Mouse (Mus musculus) adrenal gland, postnatal 14 days (tissue): ENCODE data around the gene Hpd. TPM values are rescaled to one million over a fixed set of nuclear protein-coding genes. Genes with fewer than 3 reads are reported as not detected.

ENCODE experiments used
- DNase-seq: peaks from one replicate; pipeline ENCODE4 v3.0.0; 2021; ENCODE audit warnings: mixed read lengths
- total RNA-seq: library from RNA; stranded (reverse); gene quantifications from 2 replicates; pipeline ENCODE4 v1.2.3, GENCODE M21; 2021

Gene Hpd
- total RNA-seq, 1 experiment from 2014 or later: 203 TPM

DNA sequence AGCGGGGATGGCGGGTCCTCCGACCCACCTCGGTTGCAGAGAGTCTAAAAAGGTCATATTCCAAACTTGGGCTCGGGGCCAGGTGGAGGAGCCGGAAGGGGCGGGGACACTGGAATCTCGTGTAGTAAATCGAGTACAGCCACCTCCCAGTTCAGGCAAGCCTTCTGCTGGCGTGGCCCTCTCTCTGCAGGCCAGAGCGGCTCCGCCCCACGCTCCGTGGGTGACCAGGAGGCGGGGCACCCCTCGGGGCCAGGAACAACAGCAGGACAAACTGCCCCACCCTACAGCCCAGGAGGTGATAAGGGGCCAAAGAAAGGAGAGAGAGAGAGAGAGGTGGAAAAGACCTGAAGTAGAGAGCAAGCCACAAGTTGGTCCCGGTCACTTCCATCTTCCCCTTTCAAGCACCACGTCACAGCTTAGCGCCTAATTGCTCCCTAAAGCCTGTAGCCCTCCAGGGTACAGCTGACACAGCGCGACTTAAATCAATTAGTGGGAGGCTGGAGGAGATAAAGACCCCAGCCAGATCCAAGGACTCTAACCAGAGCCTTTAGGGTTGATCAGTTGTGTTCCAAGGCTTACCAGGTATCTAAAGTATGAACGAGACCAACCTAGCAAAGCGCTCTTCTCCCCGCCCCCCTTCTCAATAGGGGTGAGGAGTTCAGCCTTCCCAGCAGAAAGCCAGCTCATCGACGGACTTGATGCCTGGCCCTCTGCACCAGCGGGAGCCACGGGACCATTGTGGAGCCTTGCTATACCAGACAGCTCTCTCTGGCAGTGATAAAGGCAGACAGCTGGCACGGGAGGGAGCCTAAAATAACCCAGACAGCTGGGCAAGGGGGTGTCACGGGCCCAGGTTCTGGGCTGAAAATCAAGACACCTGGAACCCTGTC, 46.8 kb downstream of the Hpd start:
- peak; percentile 96 for DNase-seq

DNA sequence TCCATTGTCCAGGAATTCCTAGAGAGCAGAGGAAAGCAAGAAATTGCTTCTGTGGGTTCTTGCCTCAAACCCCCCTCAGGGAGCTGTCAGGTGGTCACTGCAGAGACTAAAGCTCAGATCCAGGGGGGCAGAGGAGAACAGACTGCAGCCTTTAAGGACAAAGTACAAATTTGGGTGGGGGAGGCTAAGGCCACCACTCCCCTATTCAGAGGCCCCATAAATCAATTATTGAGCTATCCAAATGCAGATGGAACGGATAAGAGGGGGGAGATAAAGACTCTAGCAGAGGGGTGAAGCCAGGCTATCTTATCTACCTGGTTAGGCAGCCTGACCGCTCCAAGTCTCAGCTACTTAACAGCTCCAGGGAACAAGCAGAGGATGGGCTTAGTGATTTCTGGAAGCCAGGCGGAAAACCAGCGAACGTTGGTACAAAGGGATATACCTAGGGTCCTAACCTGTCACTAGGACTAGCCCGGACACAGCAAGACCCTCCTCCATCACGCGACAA, 47.6 kb downstream of the Hpd start:
- no peak for DNase-seq

GRCm38 (mm10) chr5:123134186-123134874, 48.2 kb downstream of the Hpd start:
- peak; percentile 71 for DNase-seq

DNA sequence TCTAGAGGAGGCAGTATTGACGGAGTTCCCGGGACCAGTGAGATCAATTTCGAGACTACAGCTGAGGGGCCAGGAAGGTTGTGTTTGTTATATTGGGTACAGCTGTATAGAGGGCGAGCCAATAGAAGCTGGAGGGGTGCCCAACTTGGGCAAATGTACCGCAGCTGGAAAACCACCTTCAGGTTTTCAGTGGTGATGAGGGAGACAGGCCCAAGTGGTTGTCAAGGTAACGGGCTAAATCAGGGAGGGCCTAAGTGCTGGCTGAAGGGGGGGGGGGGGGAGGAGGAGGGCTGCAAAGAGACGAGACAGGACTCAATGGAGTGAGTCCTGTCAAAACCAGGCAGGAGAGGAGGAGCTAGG, 48.8 kb downstream of the Hpd start:
- DNase-seq: no peak

GRCm38 (mm10) chr5:123133083-123133783, 49.3 kb downstream of the Hpd start:
- DNase-seq: peak; percentile 91

- peak; percentile 92 for DNase-seq
These were observed 50.0 kb downstream of the Hpd start, which contains the start of gene Rhof for GRCm38 (mm10) chr5:123132308-123133071. Rhof (minus strand) TSS chr5:123132692.

GRCm38 (mm10) chr5:123130814-123131148, 51.7 kb downstream of the Hpd start:
- no peak for DNase-seq

DNA sequence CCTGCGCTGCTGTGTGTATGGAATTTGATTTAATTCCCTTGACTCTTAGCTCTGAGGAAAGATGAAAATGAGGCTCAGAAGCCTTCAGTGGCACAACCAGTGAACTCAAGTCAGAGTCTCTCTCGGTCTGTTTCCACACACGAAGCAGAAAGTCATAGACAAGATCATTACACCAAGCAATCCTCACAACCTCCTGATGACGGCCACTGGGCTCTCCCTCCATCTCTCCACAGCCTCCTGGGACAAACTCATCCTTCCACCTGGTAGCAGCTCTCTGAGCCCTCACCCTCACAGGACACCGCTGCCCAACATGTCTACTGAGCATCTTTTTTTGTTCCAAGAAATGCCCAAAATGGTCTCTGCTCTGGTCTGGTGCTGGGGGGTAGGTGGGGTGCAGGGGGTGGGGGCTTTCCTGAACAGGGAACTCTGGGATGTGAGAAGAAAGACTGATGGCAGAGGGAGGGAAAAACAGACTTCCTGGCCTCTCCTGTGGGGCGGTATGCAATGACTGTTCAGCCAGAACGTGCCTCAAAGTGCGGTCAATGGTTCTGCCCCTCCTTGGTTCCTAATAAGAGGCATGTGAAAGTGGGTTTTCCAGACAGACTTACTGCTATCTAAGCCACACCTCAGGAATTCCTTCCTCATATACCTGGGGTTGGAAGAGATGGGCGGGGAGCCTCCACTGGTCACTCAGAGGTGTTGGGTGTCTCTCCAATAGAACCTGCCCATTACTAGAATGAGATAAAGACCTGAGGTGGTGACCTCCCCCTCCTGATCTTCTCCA, 52.3 kb downstream of the Hpd start:
- no peak for DNase-seq

GRCm38 (mm10) chr5:123129170-123129757, 53.3 kb downstream of the Hpd start:
- DNase-seq: no peak

GRCm38 (mm10) chr5:123128426-123129169, 53.9 kb downstream of the Hpd start:
- peak; percentile 44 for DNase-seq

DNA sequence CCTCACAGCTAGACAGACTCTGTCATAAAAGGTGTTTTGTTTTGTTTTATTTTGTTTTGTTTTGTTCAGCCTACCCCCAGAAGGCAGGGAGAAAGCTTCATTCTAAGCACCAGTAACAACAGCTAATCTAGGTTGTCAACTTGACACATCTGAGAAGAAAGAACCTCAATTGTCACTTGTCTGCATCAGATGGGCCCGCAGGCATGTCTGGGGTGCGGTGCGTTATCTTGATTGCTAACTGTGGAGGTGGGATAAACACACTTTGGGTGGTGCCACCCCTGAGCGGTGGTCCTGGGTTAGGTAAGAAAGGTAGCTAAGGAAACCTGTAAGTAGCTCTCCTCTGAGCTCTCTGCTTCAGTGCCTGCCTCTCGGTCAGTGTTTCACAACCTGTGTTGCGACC, 55.5 kb downstream of the Hpd start:
- no peak for DNase-seq

DNA sequence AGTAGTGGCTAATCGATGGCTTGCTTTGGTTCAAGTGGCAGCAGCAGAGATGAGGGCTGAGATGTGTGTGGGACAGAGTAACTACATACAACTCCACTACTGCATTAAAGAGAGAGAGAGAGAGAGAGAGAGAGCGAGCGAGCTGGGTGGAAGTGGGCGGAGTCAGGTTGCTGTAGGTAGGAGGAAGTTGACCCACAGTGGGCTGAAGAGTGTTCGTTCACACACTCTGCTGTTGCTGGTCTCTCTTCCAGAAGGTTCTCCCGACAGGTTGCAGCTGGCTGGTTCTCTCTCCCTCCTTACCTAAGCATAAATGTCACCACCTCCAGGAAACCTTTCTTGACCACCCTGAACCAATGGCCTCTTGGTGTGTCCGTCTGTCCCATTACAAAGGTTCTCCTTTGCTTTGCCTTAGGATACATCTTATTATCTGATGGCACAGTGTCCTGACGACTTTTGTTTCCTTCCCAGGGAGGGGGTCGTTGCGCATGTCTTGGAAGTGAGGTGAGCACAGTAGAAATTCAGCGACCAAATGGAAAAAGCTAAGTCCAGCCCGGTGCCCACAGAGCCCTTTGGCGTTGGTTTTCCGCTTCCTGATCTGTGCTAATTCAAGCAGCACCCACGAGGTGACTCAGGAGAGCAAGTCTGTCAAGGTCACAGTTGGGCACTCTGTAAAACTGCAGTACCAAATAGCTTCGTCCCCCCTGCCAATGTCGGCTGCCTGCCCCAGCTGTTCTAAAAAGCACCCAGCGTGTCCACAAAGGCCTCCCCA, 56.7 kb downstream of the Hpd start:
- DNase-seq: peak; percentile 61

DNA sequence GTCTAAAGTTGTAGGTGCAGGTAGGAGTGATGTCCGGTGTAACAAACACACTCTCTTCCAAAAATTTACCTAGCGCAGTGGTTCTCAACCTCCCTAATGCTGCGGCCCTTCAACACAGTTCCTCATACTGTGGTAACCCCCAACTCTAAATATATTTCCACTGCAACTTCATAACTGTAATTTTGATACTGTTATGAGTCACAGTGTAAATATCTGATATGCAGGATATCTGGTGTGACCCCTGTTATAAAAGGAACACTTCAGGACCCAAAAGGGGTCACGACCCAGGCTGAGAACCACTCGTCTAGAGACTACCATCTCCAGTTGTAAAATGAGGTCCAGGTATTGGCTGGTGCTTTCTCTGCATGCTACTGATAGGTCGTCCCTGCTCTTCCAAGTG, 57.4 kb downstream of the Hpd start:
- no peak for DNase-seq

- no peak for DNase-seq
These were observed 60.3 kb downstream of the Hpd start for GRCm38 (mm10) chr5:123122181-123122580.

Other genes starting within 250 kb of the Hpd start
- 20.5 and 24.7 TPM in 2 replicates for gene Kdm2b, start 192.9 kb downstream of the Hpd start, total RNA-seq
- gene Orai1, start 167.7 kb downstream of the Hpd start, total RNA-seq: 11.7 and 13.4 TPM in 2 replicates
- gene Morn3, start 135.7 kb downstream of the Hpd start, total RNA-seq: not detected in 2 replicates
- gene Tmem120b, start 114.3 kb downstream of the Hpd start, total RNA-seq: 17.7 and 19.2 TPM in 2 replicates
- gene Rhof, start 50.0 kb downstream of the Hpd start, total RNA-seq: 0.89 and 4.2 TPM in 2 replicates
- gene Setd1b, start 40.5 kb downstream of the Hpd start, total RNA-seq: 25.5 and 29.7 TPM in 2 replicates
- 25.6 and 28.6 TPM in 2 replicates for gene Psmd9, start 13.3 kb downstream of the Hpd start, total RNA-seq
- 0.74 and 0.86 TPM in 2 replicates for gene Wdr66, start 69.4 kb upstream of the Hpd start, total RNA-seq
- 11.9 and 16.1 TPM in 2 replicates for gene Bcl7a, start 161.1 kb upstream of the Hpd start, total RNA-seq
- 24.8 and 31.8 TPM in 2 replicates for gene Mlxip, start 212.1 kb upstream of the Hpd start, total RNA-seq